Mouse (Mus musculus): ENCODE measurements around the gene Neurl1b.

Gene Neurl1b

GRCm38 (mm10) chr17:26414523-26415354 is at the start of gene Neurl1b:
TSS of gene Neurl1b (plus strand) at chr17:26414829.
- peak; percentile 39; the same call in 1 of the 2 replicates for ATAC-seq (ENCODE audit: low TSS enrichment)

- no peak for ATAC-seq (ENCODE audit: low TSS enrichment)
These were observed 47.8 kb upstream of the Neurl1b start for GRCm38 (mm10) chr17:26366792-26367191.

- peak; percentile 27; the same call in 1 of the 2 replicates for ATAC-seq (ENCODE audit: low TSS enrichment)
These were observed 46.2 kb upstream of the Neurl1b start for GRCm38 (mm10) chr17:26368336-26368992.

GRCm38 (mm10) chr17:26370521-26371245 is 43.9 kb upstream of the Neurl1b start:
- ATAC-seq (ENCODE audit: low TSS enrichment) = peak; percentile 47; the same call in 1 of the 2 replicates

GRCm38 (mm10) chr17:26371246-26371535 is 43.4 kb upstream of the Neurl1b start:
- no peak for ATAC-seq (ENCODE audit: low TSS enrichment)

- no peak for ATAC-seq (ENCODE audit: low TSS enrichment)
These were observed 41.4 kb upstream of the Neurl1b start for GRCm38 (mm10) chr17:26373211-26373610.

- no peak for ATAC-seq (ENCODE audit: low TSS enrichment)
These were observed 38.2 kb upstream of the Neurl1b start for GRCm38 (mm10) chr17:26376416-26376815.

- no peak for ATAC-seq (ENCODE audit: low TSS enrichment)
These were observed 37.5 kb upstream of the Neurl1b start for GRCm38 (mm10) chr17:26376994-26377744.

GRCm38 (mm10) chr17:26380280-26380985 is 34.2 kb upstream of the Neurl1b start:
- peak; percentile 51 for ATAC-seq (ENCODE audit: low TSS enrichment)

GRCm38 (mm10) chr17:26380986-26381446 is 33.6 kb upstream of the Neurl1b start:
- ATAC-seq (ENCODE audit: low TSS enrichment) = peak; percentile 83

- peak; percentile 21; the same call in 1 of the 2 replicates for ATAC-seq (ENCODE audit: low TSS enrichment)
These were observed 33.0 kb upstream of the Neurl1b start for GRCm38 (mm10) chr17:26381613-26382012.

GRCm38 (mm10) chr17:26382176-26382575 is 32.5 kb upstream of the Neurl1b start:
- ATAC-seq (ENCODE audit: low TSS enrichment) = no peak

- no peak for ATAC-seq (ENCODE audit: low TSS enrichment)
These were observed 31.9 kb upstream of the Neurl1b start for GRCm38 (mm10) chr17:26382687-26383086.

- no peak for ATAC-seq (ENCODE audit: low TSS enrichment)
These were observed 30.5 kb upstream of the Neurl1b start for GRCm38 (mm10) chr17:26384111-26384510.

GRCm38 (mm10) chr17:26385252-26386130 is 29.1 kb upstream of the Neurl1b start:
- ATAC-seq (ENCODE audit: low TSS enrichment) = no peak

- ATAC-seq (ENCODE audit: low TSS enrichment) = no peak
These were observed 28.5 kb upstream of the Neurl1b start for GRCm38 (mm10) chr17:26386131-26386481.

- no peak for ATAC-seq (ENCODE audit: low TSS enrichment)
These were observed 26.5 kb upstream of the Neurl1b start for GRCm38 (mm10) chr17:26388106-26388505.

GRCm38 (mm10) chr17:26389241-26389640 is 25.4 kb upstream of the Neurl1b start:
- no peak for ATAC-seq (ENCODE audit: low TSS enrichment)

- ATAC-seq (ENCODE audit: low TSS enrichment) = no peak
These were observed 24.0 kb upstream of the Neurl1b start for GRCm38 (mm10) chr17:26390666-26391065.

GRCm38 (mm10) chr17:26392355-26392754 is 22.3 kb upstream of the Neurl1b start:
- no peak for ATAC-seq (ENCODE audit: low TSS enrichment)
